Mouse (Mus musculus) myocyte (in vitro differentiated cells): ENCODE measurements around the gene Usp16. TPM values are rescaled to one million over a fixed set of nuclear protein-coding genes. Genes with fewer than 3 reads are reported as not detected.

Experiments used
- H3K27me3 ChIP-seq: one replicate; pipeline ENCODE4 v1.6.1; 2011; ENCODE audit not compliant: control insufficient read depth, insufficient read depth, insufficient read length
- H3K36me3 ChIP-seq: one replicate; pipeline ENCODE4 v1.6.1; 2011; ENCODE audit not compliant: control insufficient read depth, insufficient read depth
- H3K4me2 ChIP-seq: one replicate; pipeline ENCODE4 v1.6.1; 2011; ENCODE audit warnings: low read depth, control low read depth
- H3K4me3 ChIP-seq: one replicate; pipeline ENCODE4 v1.5.1; 2011; ENCODE audit warnings: mild to moderate bottlenecking, control low read depth, moderate library complexity
- H3K79me2 ChIP-seq: one replicate; pipeline ENCODE4 v1.6.1; 2011; ENCODE audit not compliant: control insufficient read depth, insufficient read depth
- H3ac ChIP-seq: one replicate; pipeline ENCODE4 v1.6.1; 2011; ENCODE audit not compliant: control insufficient read depth, insufficient read length
- CEBPB ChIP-seq: IDR thresholded peaks from 2 replicates; pipeline ENCODE4 v1.6.1; 2011; ENCODE audit warnings: mild to moderate bottlenecking, moderate library complexity; ENCODE audit not compliant: poor library complexity, insufficient read depth, severe bottlenecking
- E2F4 ChIP-seq: IDR thresholded peaks from one replicate; pipeline ENCODE4 v1.6.1; 2011; ENCODE audit warnings: mild to moderate bottlenecking, control low read depth, moderate library complexity; ENCODE audit not compliant: insufficient read depth
- MAX ChIP-seq: IDR thresholded peaks from one replicate; pipeline ENCODE4 v1.6.1; 2011; ENCODE audit warnings: low read depth, mild to moderate bottlenecking, control low read depth
- MYOD1 ChIP-seq, 3 experiments: IDR thresholded peaks; one replicate each; pipeline ENCODE4 v1.6.1; 2011; ENCODE audit warnings: control low read depth in 2 of 3, low read depth in 2 of 3, mild to moderate bottlenecking in 2 of 3, moderate library complexity in 1 of 3; ENCODE audit not compliant: insufficient read length in 2 of 3, control insufficient read depth in 1 of 3
- MYOG ChIP-seq, 3 experiments: IDR thresholded peaks; one replicate each; pipeline ENCODE4 v1.6.1; 2011; ENCODE audit warnings: control low read depth in 2 of 3, low read depth in 2 of 3, mild to moderate bottlenecking in 2 of 3; ENCODE audit not compliant: insufficient read length in 2 of 3, control insufficient read depth in 1 of 3, insufficient read depth in 1 of 3
- POLR2A ChIP-seq: IDR thresholded peaks from one replicate; pipeline ENCODE4 v1.6.1; 2011; ENCODE audit warnings: low read depth, mild to moderate bottlenecking, control low read depth, moderate library complexity; ENCODE audit not compliant: insufficient read length
- POLR2AphosphoS2 ChIP-seq: IDR thresholded peaks from one replicate; pipeline ENCODE4 v1.6.1; 2011; ENCODE audit warnings: low read depth, control low read depth; ENCODE audit not compliant: insufficient read length
- REST ChIP-seq: IDR thresholded peaks from one replicate; pipeline ENCODE4 v1.6.1; 2011; ENCODE audit warnings: mild to moderate bottlenecking, control low read depth, moderate library complexity; ENCODE audit not compliant: insufficient read depth, insufficient read length
- SRF ChIP-seq: IDR thresholded peaks from one replicate; pipeline ENCODE4 v1.6.1; 2011; ENCODE audit warnings: low read depth; ENCODE audit not compliant: control insufficient read depth, insufficient read length
- TCF12 ChIP-seq: IDR thresholded peaks from one replicate; pipeline ENCODE4 v1.6.1; 2011; ENCODE audit warnings: mild to moderate bottlenecking, control low read depth; ENCODE audit not compliant: poor library complexity, insufficient read depth, severe bottlenecking
- TCF3 ChIP-seq: IDR thresholded peaks from one replicate; pipeline ENCODE4 v1.6.1; 2011; ENCODE audit warnings: low read depth, control low read depth; ENCODE audit not compliant: insufficient read length
- USF1 ChIP-seq: IDR thresholded peaks from one replicate; pipeline ENCODE4 v1.6.1; 2011; ENCODE audit warnings: low read depth, mild to moderate bottlenecking, control low read depth, moderate library complexity
- polyA plus RNA-seq: library from polyadenylated mRNA; unstranded; fragments of >200 nt; fragmentation: generic; extraction: Trizol; gene quantifications from one replicate; pipeline ENCODE4 v1.2.1, GENCODE M21; 2012; ENCODE audit warnings: missing spikeins

Usp16 gene
- polyA plus RNA-seq: 17.0 TPM

DNA sequence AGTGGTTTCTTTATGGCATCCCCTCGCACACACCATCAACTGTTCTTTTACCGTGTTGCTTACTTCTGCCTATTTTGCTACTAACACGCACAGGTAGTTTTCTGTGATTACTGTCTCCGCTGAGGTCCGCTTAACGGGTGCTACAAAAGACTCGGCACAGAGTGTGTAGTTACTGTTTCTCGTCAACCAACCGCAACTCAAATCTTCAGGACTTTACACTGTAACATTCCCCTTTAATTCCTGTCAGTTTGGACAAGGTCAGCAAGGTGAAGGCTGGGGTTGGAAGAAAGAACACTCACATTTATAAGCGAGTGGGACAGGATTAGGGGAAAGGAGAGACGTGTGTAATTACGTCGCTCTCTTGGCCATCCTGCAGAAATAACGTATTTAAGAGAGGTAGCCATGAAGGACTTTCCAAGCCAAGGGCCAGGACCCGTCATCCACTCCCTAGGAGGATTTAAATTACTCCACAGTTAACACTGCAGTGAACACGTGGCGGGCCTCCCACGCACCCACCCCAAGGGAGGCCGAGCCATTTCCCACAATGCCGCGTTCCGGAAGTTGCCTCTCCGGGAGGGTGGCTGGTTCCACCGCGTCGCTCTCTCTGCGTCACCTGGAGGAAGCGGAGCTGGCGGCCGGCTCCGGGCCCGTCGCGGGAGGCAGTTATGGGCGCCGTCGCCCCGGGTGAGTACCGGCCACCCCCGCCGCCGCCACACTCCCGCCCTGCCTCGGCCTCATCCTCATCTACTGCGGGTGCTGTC is at the start of gene Usp16:
Gene Usp16, plus strand, starts transcription at position 285 of the 761 bp plus-strand sequence.
- no peaks in the 10 kb centered on the region for H3K27me3 ChIP-seq
- peak within 1 kb of the TSS; percentile 51 for H3ac ChIP-seq
- peaks cover 46% of the 10 kb centered on the region for H3K79me2 ChIP-seq
- H3K36me3 ChIP-seq: no peaks in the 10 kb centered on the region
- peak within 1 kb of the TSS; percentile 79 for H3K4me3 ChIP-seq
- H3K4me2 ChIP-seq: peak within 1 kb of the TSS; percentile 66
- TF ChIP-seq MYOG (IDR thresholded peaks at IDR 0.05; ENCODE audit: control insufficient read depth in 1 of 3, insufficient read depth in 1 of 3, insufficient read length in 2 of 3, low read depth in 2 of 3) (no peak), POLR2AphosphoS2 (peak; percentile 71), POLR2A (peak; percentile 75), SRF (peak; percentile 20), CEBPB (no peak), REST (no peak), MAX (peak; percentile 78), MYOD1 (IDR thresholded peaks at IDR 0.05; ENCODE audit: control insufficient read depth in 1 of 3, insufficient read length in 2 of 3, low read depth in 2 of 3) (peak in 1 of 3 experiments; percentile 24), TCF3 (no peak), USF1 (peak; percentile 76), E2F4 (no peak)

DNA sequence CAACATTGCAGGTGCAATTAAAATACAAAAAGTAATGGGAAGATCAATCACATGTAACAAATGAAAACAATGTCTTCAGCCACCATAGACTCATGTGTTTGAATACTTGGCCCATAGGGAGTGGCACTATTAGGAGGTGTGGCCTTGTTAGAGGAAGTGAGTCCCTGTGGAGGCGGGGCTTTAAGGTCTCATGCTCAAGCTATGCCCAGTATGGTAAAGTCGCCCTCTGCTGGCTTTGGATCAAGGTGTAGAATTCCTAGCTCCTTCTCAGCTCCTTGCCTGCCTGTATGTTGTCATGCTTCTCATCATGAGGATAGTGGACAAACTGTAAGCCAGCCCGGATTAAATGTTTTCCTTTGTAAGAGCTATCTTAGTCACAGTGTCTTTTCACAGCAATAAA is 49.5 kb upstream of the Usp16 start:
- H3K36me3 ChIP-seq: peaks cover 22% of the 10 kb centered on the region
- no peak overlapping the region for H3K4me3 ChIP-seq
- H3K27me3 ChIP-seq: no peaks in the 10 kb centered on the region
- no peaks in the 10 kb centered on the region for H3K79me2 ChIP-seq
- no peak overlapping the region for H3ac ChIP-seq
- H3K4me2 ChIP-seq: no peak overlapping the region
- TF ChIP-seq USF1 (no peak), REST (no peak), SRF (no peak), TCF3 (no peak), TCF12 (no peak), MAX (no peak), MYOG (IDR thresholded peaks at IDR 0.05; ENCODE audit: control insufficient read depth in 1 of 3, insufficient read depth in 1 of 3, insufficient read length in 2 of 3, low read depth in 2 of 3) (no peak), CEBPB (no peak), POLR2A (no peak), POLR2AphosphoS2 (no peak), E2F4 (no peak), MYOD1 (IDR thresholded peaks at IDR 0.05; ENCODE audit: control insufficient read depth in 1 of 3, insufficient read length in 2 of 3, low read depth in 2 of 3) (no peak)

DNA sequence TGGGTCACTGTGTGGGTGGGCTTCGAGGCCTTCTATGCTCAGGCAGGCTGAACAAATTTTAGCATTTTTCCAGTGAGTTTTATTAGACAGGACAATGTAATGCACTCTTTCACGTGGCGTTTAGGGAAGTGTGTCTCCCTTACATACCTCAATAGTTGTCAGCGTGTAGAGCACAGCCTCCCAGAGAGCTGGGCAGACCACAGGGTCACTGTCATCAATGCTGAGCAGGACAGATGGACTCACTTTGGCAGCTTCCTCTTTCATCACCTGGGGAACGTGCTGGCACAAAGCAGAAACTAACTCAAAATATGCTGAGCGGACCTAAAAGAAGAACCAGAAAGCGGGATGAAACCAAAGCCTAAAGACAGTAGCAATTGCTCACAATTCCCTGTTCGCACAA is 33.8 kb upstream of the Usp16 start:
- H3K4me2 ChIP-seq: no peak overlapping the region
- peaks cover 39% of the 10 kb centered on the region for H3K36me3 ChIP-seq
- TF ChIP-seq POLR2A (no peak), TCF3 (no peak), CEBPB (no peak), MYOD1 (IDR thresholded peaks at IDR 0.05; ENCODE audit: control insufficient read depth in 1 of 3, insufficient read length in 2 of 3, low read depth in 2 of 3) (no peak), REST (no peak), MAX (no peak)
- H3K4me3 ChIP-seq: no peak overlapping the region
- H3ac ChIP-seq: no peak overlapping the region
- no peaks in the 10 kb centered on the region for H3K27me3 ChIP-seq
- H3K79me2 ChIP-seq: no peaks in the 10 kb centered on the region

DNA sequence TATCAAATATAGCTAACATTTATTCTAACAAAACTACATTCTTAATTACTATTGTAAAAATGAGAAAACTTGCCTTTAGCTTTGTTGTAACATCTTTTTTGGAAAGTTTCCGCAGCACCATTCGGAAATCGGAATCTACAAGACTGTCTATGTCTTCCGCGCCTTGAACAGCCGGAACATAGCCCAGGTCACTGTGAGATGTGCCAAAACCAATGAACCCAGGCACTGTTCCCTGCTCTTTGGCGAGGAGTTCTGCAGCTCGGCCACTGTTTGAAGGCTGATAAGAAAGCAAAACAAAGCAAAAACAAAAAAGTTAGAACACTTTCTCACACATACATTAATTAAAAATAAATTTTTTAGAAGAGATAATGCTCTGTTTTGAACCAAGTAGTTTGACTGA is 27.0 kb upstream of the Usp16 start:
- Histone ChIP-seq H3K4me2 (no peak overlapping the region), H3ac (no peak overlapping the region), H3K36me3 (peaks cover 20% of the 10 kb centered on the region), H3K79me2 (peaks cover 46% of the 10 kb centered on the region), H3K4me3 (no peak overlapping the region), H3K27me3 (no peaks in the 10 kb centered on the region)
- TF ChIP-seq E2F4: no peak
- no peak for TF ChIP-seq POLR2AphosphoS2
- TF ChIP-seq TCF12: no peak
- no peak for TF ChIP-seq REST
- TF ChIP-seq USF1: no peak
- no peak for TF ChIP-seq MAX
- no peak for TF ChIP-seq MYOD1 (IDR thresholded peaks at IDR 0.05; ENCODE audit: control insufficient read depth in 1 of 3, insufficient read length in 2 of 3, low read depth in 2 of 3)
- no peak for TF ChIP-seq CEBPB

DNA sequence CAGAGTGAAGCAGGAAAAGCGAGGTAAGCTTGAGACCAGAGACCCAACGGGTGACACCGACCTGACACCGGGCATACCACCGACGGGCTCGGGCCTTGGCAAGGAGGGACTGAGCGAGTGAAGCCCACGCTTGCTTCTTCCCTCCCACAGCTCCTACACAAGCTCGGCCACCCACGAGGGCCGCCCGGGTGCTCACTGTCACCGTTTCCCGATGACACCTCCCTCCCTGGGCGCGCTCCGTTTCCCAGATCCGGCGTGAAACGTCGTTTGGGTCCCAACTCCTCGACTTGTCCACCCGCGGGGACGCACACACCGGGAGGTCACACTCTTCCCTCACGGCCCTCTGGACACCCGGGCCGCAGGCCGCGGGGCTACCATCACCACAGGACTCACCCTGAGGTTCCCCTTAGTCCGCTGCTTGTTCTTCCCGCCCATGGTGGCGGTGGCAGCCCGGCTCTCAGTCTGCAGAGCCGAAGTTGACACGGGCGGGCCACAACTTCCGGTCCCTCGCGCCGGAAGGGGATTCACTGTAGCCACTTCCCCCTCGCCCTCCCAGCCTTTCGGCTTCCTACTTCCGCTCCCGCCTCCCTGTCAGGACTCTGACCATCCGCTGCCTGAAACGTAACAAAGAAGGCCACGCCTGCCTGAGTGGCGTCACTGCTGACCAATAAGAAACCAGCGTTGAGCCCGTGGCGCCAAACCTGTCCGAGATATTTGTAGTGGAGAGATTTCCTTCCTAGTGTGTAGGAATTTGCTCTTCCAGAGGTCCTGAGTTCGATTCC is 22.3 kb upstream of the Usp16 start, which contains the start of gene Ltn1:
Gene Ltn1, minus strand, starts transcription at position 580 of the 782 bp plus-strand sequence.
- peaks cover 4% of the 10 kb centered on the region for H3K36me3 ChIP-seq
- peaks cover 46% of the 10 kb centered on the region for H3K79me2 ChIP-seq
- peak within 1 kb of the TSS; percentile 73 for H3K4me2 ChIP-seq
- peak within 1 kb of the TSS; percentile 53 for H3ac ChIP-seq
- H3K27me3 ChIP-seq: no peaks in the 10 kb centered on the region
- H3K4me3 ChIP-seq: peak within 1 kb of the TSS; percentile 79
- no peak for TF ChIP-seq CEBPB
- TF ChIP-seq POLR2A: peak; percentile 73
- TF ChIP-seq E2F4: peak; percentile 99
